Mouse (Mus musculus) bone marrow, adult 2 months (tissue): ENCODE results near the gene Spdya. TPM values are rescaled to one million over a fixed set of nuclear protein-coding genes. Genes with fewer than 3 reads are reported as not detected.
"Not testable (repeated sequence)": the region's sequence is repeated elsewhere in the genome, so short reads cannot be mapped to it uniquely, and the experiment has no call there.

Experiments
- H3K27ac ChIP-seq: fragments of 200-500 bp; 2 replicates; pipeline ENCODE4 v1.5.1; 2012; ENCODE audit warnings: low read depth, mild to moderate bottlenecking, control low read depth, inconsistent platforms, low read length; ENCODE audit not compliant: control insufficient read depth, poor library complexity, insufficient read depth
- H3K4me1 ChIP-seq: fragments of 200-500 bp; 2 replicates; pipeline ENCODE4 v1.6.1; 2011; ENCODE audit warnings: low read length; ENCODE audit not compliant: control insufficient read depth, insufficient read depth
- H3K4me3 ChIP-seq: fragments of 200-500 bp; replicated peaks from 2 replicates; pipeline ENCODE3; 2011; ENCODE audit warnings: mild to moderate bottlenecking, low read depth, low read length, control low read depth; ENCODE audit not compliant: control insufficient read depth
- CTCF ChIP-seq: fragments of 200-500 bp; IDR thresholded peaks from 2 replicates; pipeline ENCODE4 v1.5.1; 2011; ENCODE audit warnings: low read length, control low read depth; ENCODE audit not compliant: control insufficient read depth, insufficient read depth
- POLR2A ChIP-seq: fragments of 200-500 bp; IDR thresholded peaks from 2 replicates; pipeline ENCODE4 v1.6.1; 2011; ENCODE audit warnings: low read depth, mild to moderate bottlenecking, control low read depth, low read length, borderline replicate concordance; ENCODE audit not compliant: control insufficient read depth
- whole genome bisulfite sequencing: fragments of 180-500 bp; shearing (Covaris S2); methylation state at CpG from one replicate; pipeline ENCODE4 v1.1.7; 2018; 5-methylcytosine and 5-hydroxymethylcytosine counted together
- polyA plus RNA-seq: library from polyadenylated mRNA; stranded (reverse); fragments of >200 nt; gene quantifications from 2 replicates; pipeline ENCODE4 v1.2.4, GENCODE M21; 2011; ENCODE audit warnings: low replicate concordance; ENCODE audit not compliant: missing spikeins, insufficient read depth, insufficient read length

The Spdya gene
- polyA plus RNA-seq, 1 experiment: not detected

DNA sequence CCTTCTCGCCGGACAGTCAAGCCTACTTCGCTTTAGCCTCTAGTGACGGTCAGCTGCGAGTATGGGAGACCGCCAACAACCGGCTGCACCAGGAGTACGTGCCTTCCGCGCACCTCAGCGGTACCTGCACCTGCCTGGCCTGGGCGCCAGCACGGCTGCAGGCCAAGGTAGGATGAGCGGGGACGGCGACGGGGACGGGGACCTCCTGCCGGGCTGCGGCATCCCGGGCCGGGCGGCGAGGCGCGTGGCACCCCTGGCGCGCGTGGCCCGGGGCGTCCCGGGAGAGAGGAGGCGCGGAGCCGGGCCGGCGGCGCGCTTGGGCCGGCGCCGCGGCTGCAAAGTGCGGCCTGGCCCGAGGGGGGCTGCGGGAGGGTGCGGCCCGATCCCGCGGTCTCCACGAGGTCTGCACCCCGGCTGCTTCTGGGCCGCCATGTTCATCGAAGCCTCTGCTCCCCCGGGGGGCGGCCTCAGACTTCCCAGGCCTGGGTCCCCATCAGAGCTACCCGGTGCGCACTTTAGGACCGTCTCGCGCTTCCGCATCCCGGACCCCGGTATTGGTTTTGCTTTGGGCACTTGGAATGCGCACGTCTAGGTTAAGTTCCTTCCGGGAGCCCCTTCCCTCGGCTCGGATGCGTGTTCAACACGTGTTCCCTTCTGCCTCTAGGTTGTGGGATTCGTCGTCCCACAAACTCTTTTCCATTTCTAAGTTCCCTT lies 64.6 kb downstream of the Spdya start:
- TF ChIP-seq CTCF: no peak
- no peak for TF ChIP-seq POLR2A
- H3K4me3 ChIP-seq: peak overlapping the region; percentile 99
- H3K4me1 ChIP-seq: no peaks in the 10 kb centered on the region
- WGBS: 1% methylated on average over 73 of the region's 73 CpGs
- peak overlapping the region; percentile 60 for H3K27ac ChIP-seq

DNA sequence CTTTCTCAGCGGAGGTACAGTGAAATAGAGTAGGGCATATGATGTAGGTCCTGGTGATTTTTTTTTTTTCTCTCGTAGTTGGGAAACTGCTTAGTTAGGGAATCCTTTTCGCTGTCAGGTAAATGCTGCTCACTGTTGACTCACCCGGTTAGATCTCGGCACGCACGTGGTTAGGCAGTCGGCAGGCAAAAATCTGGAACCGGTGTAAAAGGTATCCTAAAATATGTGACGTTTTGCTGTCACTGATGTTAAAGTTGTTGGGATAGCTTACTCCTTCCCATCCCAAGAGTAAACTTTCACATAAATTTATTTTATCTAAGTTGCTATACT lies 65.1 kb downstream of the Spdya start:
- TF ChIP-seq CTCF (no peak), POLR2A (no peak)
- WGBS: under 1% methylated on average over 10 of the region's 10 CpGs
- H3K27ac ChIP-seq: no peak overlapping the region
- H3K4me3 ChIP-seq: peak overlapping the region; percentile 99
- no peaks in the 10 kb centered on the region for H3K4me1 ChIP-seq

DNA sequence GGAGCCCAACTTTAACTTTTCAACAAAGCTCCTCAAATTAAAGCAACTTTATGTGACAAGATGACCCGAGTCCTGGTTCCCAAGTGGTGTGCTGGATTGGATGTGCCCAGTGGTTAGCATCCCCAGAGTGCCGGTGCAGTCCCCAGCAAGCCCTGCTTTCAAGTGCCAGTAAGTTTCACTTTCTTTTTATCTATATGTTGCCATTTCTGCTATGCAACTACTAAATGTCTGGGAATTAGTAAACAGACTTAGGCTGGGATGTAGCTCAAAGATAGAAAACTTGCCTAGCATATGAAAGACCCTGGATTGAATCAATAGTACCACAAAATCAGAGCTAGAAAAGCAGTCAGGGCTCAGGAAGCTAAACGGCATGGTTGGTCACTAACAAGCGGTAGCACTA lies 66.1 kb downstream of the Spdya start:
- 21% methylated on average over 4 of the region's 4 CpGs for WGBS
- no peaks in the 10 kb centered on the region for H3K4me1 ChIP-seq
- H3K27ac ChIP-seq: no peak overlapping the region
- peak overlapping the region; percentile 72 for H3K4me3 ChIP-seq
- TF ChIP-seq CTCF (no peak), POLR2A (no peak)

DNA sequence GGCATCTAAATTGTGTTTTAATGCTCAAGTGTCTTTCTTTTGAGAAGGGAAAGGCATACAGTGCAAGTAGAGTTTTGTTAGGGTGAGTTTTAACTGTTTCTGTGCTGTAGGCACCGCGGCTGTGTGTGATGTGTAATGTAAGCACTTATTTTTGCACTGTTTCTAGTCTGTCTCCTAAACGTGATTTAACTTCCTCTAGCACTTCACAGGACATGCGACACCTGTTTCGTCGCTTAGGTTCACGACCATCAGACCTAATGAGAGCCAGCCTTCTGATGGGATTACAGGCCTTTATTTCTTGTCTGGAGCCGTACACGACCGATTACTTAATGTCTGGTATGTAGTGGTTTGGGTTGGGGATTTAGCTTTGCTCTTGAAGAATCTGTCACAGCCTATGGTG lies 79.9 kb downstream of the Spdya start:
- Histone ChIP-seq H3K27ac (no peak overlapping the region), H3K4me3 (no peak overlapping the region), H3K4me1 (no peaks in the 10 kb centered on the region)
- WGBS: 85% methylated on average over 10 of the region's 10 CpGs
- TF ChIP-seq CTCF (no peak), POLR2A (no peak)

DNA sequence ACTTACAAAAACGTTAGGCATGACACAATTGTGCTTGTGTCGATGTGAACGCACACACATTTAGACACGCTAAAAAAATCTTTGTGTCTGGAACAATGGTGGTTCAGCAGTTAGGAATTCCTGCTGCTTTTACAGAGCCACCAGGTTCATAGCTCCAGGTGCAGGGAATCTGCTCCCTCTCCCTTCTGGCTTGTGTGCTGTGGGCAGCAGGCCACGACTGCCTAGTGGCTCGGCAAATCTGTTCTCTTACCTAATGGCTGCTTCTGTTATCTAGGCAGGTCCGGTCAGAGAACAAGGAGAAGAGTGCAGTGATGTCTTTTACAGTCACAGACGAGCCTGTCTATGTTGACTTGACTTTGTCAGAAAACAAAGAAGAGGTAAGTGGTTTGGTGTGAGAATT lies 81.5 kb downstream of the Spdya start:
- Histone ChIP-seq H3K27ac (no peak overlapping the region), H3K4me3 (no peak overlapping the region), H3K4me1 (no peaks in the 10 kb centered on the region)
- TF ChIP-seq POLR2A: no peak
- no peak for TF ChIP-seq CTCF
- WGBS: 88% methylated on average over 8 of the region's 8 CpGs

DNA sequence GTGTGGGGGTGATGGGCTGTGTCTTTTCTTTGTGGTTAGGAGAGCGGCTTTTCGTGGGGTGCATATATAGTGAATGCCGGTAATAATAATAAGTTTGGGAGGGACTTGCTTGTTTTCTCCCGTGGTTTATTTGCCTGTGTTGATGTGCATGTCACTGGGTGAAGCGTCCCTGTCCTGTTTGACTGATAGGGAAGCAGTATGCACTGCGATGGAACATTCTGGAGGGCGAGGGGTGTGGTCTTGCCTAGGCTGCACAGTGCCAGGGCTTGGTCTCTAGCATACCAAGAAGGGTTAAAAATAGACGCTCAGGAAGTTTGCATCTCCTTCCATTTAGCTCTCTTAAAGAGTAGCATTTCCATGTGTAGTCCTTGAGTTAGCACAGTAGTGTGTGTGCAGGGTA lies 84.9 kb downstream of the Spdya start:
- Histone ChIP-seq H3K4me1 (no peaks in the 10 kb centered on the region), H3K4me3 (no peak overlapping the region), H3K27ac (no peak overlapping the region)
- TF ChIP-seq CTCF (no peak), POLR2A (no peak)
- WGBS: 89% methylated on average over 8 of the region's 8 CpGs

DNA sequence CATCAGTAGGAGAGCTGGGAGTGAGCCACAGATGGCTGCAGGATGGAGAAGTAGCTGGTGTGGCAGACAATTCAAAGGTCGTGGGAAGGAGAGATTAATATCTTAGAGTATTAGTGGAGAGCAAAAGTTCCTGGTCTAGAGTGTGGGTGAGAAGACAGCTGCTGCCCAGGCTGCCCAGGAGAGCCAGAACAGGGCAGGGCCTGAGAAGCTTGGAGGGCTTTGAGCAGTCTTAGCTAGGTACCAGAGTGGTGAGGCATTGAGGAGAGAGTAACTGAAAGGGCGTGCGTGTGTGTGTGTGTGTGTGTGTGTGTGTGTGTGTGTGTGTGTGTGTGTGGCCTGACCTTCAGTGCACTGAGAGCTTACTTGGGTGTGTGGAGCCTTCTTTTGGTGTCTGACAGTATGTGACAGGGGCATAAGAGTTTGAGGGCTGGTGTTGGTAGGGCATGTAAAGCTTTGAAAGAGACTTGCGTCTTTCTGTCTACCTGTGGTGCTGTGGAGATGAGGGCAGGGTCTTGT lies 85.9 kb downstream of the Spdya start:
- Histone ChIP-seq H3K4me1 (no peaks in the 10 kb centered on the region), H3K4me3 (no peak overlapping the region), H3K27ac (no peak overlapping the region)
- WGBS: 76% methylated on average over 4 of the region's 4 CpGs
- TF ChIP-seq POLR2A: no peak
- TF ChIP-seq CTCF: no peak

DNA sequence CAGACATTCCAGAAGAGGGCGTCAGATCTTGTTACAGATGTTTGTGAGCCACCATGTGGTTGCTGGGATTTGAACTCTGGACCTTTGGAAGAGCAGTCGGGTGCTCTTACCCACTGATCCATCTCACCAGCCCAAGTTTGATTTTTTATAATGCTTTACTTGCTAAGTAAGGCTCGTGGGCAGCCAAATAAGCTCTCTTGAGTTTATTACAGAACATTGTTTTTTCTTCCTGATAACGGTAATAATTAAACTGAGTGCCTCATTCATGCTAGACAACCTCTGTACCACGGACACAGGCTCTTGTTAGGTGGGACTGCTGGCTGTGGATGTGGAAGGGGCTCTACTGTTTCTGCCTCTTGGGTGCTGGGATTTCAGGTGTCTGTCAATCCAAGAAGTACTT lies 87.2 kb downstream of the Spdya start:
- H3K27ac ChIP-seq, H3K4me3 ChIP-seq, H3K4me1 ChIP-seq: not testable (repeated sequence)
- 77% methylated on average over 5 of the region's 5 CpGs for WGBS

Other genes starting within 250 kb of the Spdya start
- gene Emilin2, start 240.1 kb upstream of the Spdya start, polyA plus RNA-seq: 33.0 and 38.7 TPM in 2 replicates
- gene Gm4707, start 92.1 kb upstream of the Spdya start, polyA plus RNA-seq: 27.1 and 29.6 TPM in 2 replicates
- gene Smchd1, start 76.7 kb upstream of the Spdya start, polyA plus RNA-seq: 27.5 and 35.0 TPM in 2 replicates
- 32.9 and 34.0 TPM in 2 replicates for gene Ndc80, start 25.2 kb upstream of the Spdya start, polyA plus RNA-seq
- 39.1 and 74.0 TPM in 2 replicates for gene Wdr43, start 63.8 kb downstream of the Spdya start, polyA plus RNA-seq
- not detected in 2 replicates for gene Togaram2, start 121.2 kb downstream of the Spdya start, polyA plus RNA-seq
- gene Pcare, start 200.8 kb downstream of the Spdya start, polyA plus RNA-seq: not detected in 2 replicates
- gene Clip4, start 216.4 kb downstream of the Spdya start, polyA plus RNA-seq: 2.3 and 3.1 TPM in 2 replicates